Mouse (Mus musculus) neutrophil, adult 5-6 weeks (primary cell): ENCODE measurements around the gene Snx27. TPM values are rescaled to one million over a fixed set of nuclear protein-coding genes. Genes with fewer than 3 reads are reported as not detected.

ENCODE experiments used
- ATAC-seq: fragments of 151-379, 151-347 bp; 2 replicates; pipeline ENCODE4 v1.8.0; 2017; ENCODE audit warnings: mild to moderate bottlenecking, moderate TSS enrichment; ENCODE audit not compliant: insufficient number of reproducible peaks, poor library complexity, low FRiP score, severe bottlenecking; ENCODE audit errors: extremely low read depth
- total RNA-seq: library from RNA; stranded (forward); fragments of 200-1000 nt; gene quantifications from 2 replicates; pipeline ENCODE4 v1.2.3, GENCODE M21; 2017

Snx27 gene
- total RNA-seq, 1 experiment from 2014 or later = 41.3 TPM

DNA sequence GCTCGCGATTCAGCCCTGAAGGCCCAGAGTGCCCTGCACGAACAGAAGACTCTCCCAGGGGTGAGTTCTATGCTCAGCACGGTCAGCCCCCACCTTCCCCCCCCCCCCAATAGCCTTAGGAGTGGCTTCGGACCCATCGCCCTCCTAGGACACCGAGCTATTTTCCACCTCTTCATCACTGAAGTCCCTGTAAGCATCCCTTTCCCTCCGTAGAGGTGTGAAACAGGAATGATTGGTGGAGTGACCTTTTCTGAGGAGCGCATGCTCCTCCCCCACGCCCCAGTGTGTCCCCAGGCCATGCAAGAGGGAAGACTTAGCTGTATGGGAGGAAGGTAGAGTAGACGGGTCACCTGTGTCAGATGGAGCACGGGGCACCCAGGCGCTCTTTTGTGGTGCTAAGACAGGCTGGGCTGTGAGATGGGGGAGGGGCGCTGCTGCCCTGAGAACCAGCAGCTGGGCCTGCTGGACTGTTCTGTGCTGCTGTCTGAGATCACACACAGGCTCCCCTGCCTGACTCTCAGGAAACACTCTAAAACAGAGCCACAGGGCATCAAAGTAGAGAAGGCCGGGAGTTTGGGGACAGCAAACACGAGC, 102.1 kb downstream of the Snx27 start, which contains the start of gene Riiad1:
TSS of gene Riiad1 (minus strand) at position 51 of the 594 bp plus-strand sequence.
- ATAC-seq = no peak

- no peak for ATAC-seq
Observed at GRCm38 (mm10) chr3:94479564-94479963, 103.0 kb downstream of the Snx27 start.

DNA sequence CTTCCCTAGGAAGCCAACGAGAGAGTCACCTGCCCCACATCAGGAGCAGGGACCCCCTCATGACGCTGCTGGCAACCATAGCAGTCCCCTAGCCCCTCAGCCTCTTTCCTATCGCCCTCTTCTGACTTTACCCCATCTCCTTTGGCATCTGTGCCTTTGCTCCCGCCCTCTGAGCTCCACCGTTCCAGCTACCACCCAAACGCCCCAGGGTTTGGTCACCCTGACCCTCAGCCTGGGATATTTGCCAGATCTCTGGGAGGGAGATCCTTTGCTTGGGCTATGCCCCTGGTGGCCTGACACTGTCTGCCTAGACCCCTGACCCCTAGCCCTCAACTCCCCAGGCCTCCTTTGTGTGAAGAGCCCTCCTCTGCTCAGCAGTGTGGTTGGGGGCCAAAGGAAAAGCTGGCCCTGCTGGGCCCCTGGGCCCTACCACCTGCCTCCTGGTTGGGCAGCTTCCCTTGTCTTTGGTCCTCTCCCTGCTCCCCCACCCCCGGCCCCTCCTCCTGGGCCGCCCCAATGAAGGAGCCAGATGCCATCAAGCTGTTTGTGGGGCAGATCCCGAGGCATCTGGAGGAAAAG, 103.8 kb downstream of the Snx27 start:
- no peak for ATAC-seq

- no peak for ATAC-seq
Observed at GRCm38 (mm10) chr3:94477981-94478422, 104.5 kb downstream of the Snx27 start, which contains the start of gene Celf3. Celf3 (plus strand) TSS chr3:94478295.

GRCm38 (mm10) chr3:94477444-94477843, 105.1 kb downstream of the Snx27 start:
- ATAC-seq = no peak

DNA sequence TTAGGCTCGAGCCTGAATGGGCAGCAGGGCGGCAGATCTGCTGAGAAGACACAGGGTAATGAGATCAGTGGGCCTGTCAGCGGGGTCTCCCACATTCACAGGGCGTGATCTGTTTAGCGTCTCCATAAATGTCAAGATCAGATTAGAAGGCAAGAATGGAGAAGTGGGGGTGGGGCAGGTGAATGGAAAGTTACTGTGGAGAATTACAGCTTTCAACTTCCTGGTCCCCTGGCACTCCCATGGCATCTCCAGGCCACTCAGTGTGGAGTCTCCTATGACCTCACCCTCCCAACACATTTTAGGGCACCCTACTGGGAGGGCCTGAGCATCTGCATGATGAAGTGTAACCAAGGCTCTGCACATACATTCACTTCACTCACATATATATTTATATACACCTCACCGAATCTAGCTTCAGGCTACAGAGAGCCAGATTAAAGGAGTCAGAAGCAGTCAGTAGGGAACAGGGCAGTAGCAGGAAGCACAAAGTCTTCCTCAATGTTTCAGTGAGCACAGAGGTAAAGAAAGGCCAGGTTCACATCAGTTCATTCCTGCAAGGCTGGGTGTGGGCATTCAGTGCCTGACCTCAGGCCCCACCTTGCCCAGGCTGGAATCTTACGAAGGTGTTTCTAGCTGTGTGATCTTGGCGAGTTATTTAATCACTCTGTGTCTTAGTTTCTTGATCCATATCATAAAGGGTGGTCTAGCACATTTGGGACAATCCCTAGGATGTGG, 106.0 kb downstream of the Snx27 start:
- no peak for ATAC-seq

- no peak for ATAC-seq
Observed at GRCm38 (mm10) chr3:94473567-94474232, 108.8 kb downstream of the Snx27 start.

DNA sequence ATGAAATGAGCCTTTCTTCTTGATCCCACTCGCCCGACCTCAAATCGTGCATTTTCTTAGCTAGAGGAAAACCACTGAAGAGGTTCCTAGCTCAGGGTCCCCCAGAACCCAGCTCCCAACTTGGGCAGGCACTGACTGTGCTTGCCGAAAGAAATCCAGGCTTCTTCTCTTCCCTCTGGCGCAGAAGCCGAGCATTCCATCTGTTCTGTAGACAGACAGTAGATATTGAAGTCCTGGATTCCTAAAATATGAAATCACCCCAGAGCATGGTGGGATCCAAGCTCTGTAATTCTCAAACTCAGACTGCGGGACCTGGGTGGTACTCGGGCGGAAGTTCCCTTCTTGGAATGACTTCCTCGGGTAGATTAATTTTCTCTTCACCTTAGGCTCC, 109.4 kb downstream of the Snx27 start:
- no peak for ATAC-seq

DNA sequence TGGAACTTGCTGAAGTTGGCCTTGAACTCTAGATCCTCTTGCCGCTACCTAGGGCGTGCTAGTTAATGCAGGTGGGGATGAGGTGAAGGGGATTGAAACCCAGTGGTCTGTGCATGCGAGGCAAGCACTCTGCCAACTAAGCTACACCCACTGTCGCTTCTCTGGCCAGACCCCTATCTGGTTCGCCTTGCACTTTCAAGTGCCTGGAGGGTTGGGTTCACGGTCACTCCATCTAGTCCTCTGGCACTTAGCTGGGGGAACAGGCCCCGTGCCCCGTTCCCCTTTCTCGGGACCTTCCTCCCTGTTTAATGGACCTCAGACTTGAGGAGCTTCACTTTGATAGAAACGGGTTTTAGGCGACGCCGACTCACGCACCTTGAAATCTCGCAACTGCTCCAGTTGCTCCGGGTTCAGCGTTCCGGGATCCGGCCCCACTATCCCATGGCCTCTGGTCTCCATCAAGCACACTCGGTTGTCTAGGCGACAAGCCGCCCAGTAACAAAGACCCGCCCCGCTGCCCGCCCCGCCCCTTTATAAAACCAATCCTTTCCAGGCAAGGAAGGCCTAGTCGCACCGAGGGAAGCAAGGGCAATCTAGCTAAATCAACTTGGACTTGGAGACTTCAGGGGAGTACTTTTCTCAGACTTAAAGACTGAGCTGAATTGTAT, 109.9 kb downstream of the Snx27 start:
- no peak for ATAC-seq

DNA sequence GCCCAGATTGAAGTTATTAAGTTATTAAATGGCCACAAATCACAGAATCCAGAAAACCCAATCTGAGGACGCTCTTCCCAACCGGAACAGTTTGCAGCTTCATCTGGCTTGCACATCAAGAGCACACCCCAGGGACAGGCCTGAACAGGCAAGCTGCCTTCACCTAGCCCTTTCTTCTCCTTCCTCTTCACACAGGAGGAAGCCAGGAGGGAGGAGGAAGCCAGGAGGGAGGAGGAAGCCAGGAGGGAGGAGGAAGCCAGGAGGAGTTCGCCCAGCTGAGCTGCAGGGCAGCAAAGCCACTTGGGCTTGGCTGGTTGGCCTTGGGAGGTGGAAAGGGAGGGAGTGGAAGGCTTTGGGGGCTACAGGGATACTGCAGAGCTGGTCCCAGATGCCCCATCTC, 113.6 kb downstream of the Snx27 start:
- ATAC-seq = no peak

GRCm38 (mm10) chr3:94465632-94466430, 116.7 kb downstream of the Snx27 start:
- ATAC-seq = no peak

DNA sequence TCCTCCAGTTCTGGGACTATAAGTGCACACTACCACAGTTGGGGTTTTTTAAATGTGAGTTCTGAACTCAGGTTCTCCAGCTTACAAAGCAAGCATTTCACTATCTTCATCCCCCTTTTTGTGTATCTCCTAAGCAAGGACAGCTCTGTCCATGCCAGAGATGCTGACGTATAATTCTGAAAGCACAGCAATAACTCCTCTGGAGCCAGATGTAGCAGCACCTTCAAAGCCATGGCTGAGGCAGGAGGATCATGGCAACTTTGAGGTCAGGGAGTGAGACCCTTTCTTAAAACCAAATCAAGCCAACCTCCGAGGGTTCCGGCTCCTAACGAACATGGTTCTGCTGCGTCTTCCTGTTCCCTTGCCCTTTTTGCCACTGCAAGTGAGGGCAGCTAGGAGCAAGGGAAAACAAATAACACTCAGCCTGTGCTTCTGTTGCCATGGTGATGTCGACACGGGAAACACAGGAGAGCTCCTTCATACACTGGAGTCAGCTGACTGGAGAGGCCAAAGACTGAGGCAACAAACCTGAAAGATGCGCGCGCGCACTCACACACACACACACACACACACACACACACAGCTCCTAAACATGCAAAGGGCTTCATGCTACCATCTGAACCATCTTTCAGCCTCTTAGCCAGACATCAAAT, 118.5 kb downstream of the Snx27 start:
- ATAC-seq = no peak

DNA sequence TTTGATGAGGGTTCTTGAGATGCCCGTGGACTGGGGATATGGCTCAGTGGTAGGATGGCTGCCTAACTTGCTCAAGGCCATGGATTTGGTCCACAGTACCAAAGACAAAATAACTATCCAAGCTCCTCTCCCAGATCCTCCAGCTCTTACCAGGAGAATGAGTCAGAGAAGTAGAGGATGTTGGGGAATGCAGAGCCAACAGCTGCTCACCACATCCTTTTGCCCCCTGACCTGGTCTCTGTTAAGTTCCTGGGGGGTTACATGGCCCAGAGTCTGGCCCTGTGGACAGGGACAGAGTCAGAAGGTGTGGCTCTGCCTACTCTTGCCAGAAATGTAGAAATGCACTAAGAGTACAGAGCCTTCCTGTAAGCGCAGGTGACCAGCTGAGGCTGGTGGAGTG, 122.7 kb downstream of the Snx27 start:
- no peak for ATAC-seq

DNA sequence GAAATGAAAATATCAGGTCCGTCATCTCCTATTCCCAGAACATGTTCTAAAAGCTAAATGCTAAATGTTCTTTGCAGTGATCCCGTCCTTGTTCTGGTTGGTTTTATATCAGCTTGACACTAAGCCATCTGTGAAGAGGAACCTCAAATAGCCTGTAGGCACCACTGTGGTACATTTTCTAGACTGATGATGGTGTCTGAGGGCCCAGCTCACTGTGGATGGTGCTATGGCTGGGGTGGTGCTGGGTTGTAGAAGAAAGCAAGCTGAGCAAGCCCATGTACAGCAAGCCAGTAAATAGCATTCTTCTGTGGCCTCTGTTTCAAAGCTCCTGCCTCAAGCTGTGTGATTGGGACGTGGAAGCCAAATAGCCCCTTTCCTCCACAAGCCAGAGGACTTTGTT, 125.5 kb downstream of the Snx27 start:
- no peak for ATAC-seq

- ATAC-seq = peak; percentile 73
Observed at GRCm38 (mm10) chr3:94456529-94457000, 126.0 kb downstream of the Snx27 start.

- no peak for ATAC-seq
Observed at GRCm38 (mm10) chr3:94449377-94449776, 133.1 kb downstream of the Snx27 start.
